Comparison of ENCODE assay signal across 29 mouse cellular contexts in the genomic region with DNA sequence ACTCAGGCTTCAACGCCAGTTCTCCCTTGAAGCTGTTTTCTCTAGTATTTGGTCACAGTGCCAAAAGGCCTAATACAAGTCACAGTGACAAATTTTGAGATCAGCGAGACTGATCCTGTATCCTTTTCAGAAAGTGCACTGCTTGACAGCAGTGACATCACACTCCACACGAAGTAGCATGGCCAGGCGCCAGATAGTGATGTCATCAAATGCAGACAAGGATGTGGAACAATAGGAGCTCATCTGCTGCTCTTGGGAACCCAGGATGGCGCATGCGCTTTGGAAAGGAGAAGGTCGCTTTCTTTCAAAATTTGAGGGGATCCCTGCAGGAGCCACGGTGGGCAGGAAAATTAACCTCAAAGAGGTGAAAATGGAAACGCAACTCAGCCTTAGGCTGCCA. TPM values are rescaled to one million over a fixed set of nuclear protein-coding genes. Genes with fewer than 3 reads are reported as not detected.
A peak's percentile ranks its signal among the peaks of the same experiment; 100 is the strongest.
DNase-seq lines count a peak whose midpoint lies in the region; TF ChIP-seq lines count a peak whose summit lies in the region.
"Had no signal": no experiment of that assay in that cellular context is flagged by ENCODE, and none has a peak within 500 bp of the region (broad histone marks: within the 10 kb centered on the region; RNA-seq: fewer than 3 reads in every experiment).

No protein-coding gene starts in this region.

- dilution Hi-C loops in CH12.LX (cut with MboI; ENCODE audit: extremely low pct_ligation_motif_present, extremely low pct_unique_long_range_greater_than_20kb, low sequenced_read_pairs) = no loop called here

- no peaks in the 10 kb centered on the region for H3K9me3 ChIP-seq in CH12.LX (replicated peaks; ENCODE audit: low read length)
- no peaks in the 10 kb centered on the region for H3K9me3 ChIP-seq in ES-Bruce4 (replicated peaks; ENCODE audit: control insufficient read depth, insufficient read depth, low read length, poor library complexity, severe bottlenecking)
- H3K9me3 ChIP-seq: embryonic facial prominence, embryonic 13.5 days; forebrain, embryonic 10.5 days; heart, embryonic 13.5 days; limb, embryonic 12.5 days; megakaryocyte, embryonic 14.5 days; midbrain, embryonic 12.5 days; neural tube, embryonic 12.5 days; stomach, embryonic 15.5 days had no signal

- TF ChIP-seq CTCF in CH12.LX (conservative IDR thresholded peaks at IDR 0.05 in 1 of 2, IDR thresholded peaks at IDR 0.05 in 1 of 2; ENCODE audit: low read depth in 2 of 2, low read length in 2 of 2) (no peak), ES-Bruce4 (IDR thresholded peaks at IDR 0.05; ENCODE audit: low read depth, low read length) (no peak)

- no peaks in the 10 kb centered on the region for H3K36me3 ChIP-seq in CH12.LX (replicated peaks in 1 of 2; ENCODE audit: control insufficient read depth in 1 of 2, insufficient read depth in 1 of 2, low read length in 1 of 2)
- no peaks in the 10 kb centered on the region for H3K36me3 ChIP-seq in ES-Bruce4 (ENCODE audit: control insufficient read depth, insufficient read depth, low read length, poor library complexity, severe bottlenecking)
- H3K36me3 ChIP-seq: embryonic facial prominence, embryonic 13.5 days; forebrain, embryonic 10.5 days; heart, embryonic 13.5 days; limb, embryonic 12.5 days; midbrain, embryonic 12.5 days; neural tube, embryonic 12.5 days; stomach, embryonic 15.5 days had no signal

- TF ChIP-seq RAD21 in CH12.LX (IDR thresholded peaks at IDR 0.05; ENCODE audit: low read depth, low read length) = no peak

- TF ChIP-seq POLR2A in CH12.LX (IDR thresholded peaks at IDR 0.05; ENCODE audit: low read depth, low read length) (no peak), ES-Bruce4 (IDR thresholded peaks at IDR 0.05; ENCODE audit: insufficient read depth, low read length) (no peak)

- DNase-seq in heart, postnatal 4 days = peak; percentile 39
- DNase-seq in heart, adult 18-20 months = no peak
- DNase-seq in CH12.LX (ENCODE audit: extremely low read depth) = no peak
- DNase-seq in R1 (ENCODE audit: low read depth, low spot score) = peak; percentile 78
- DNase-seq in kidney, adult 9 months = no peak
- DNase-seq in embryo, embryonic 10.5 days (ENCODE audit: low spot score) = no peak
- no peak for DNase-seq in ovary, postnatal 36 days (ENCODE audit: low spot score)
- DNase-seq: adrenal gland, postnatal 25 days; cerebellum, adult 2 months; cerebellum, postnatal 36 days; forebrain, postnatal 0 days; heart, postnatal 10 days; kidney, adult 18-20 months; lung, postnatal 4 days; right cerebral cortex, postnatal 14 days; thymus, adult 2 months; thymus, postnatal 4 days had no signal

- H3K27me3 ChIP-seq in CH12.LX (replicated peaks) (no peaks in the 10 kb centered on the region), ES-Bruce4 (ENCODE audit: control insufficient read depth, insufficient read depth, low read length, poor library complexity, severe bottlenecking) (no peaks in the 10 kb centered on the region)
- H3K27me3 ChIP-seq: embryonic facial prominence, embryonic 13.5 days; heart, embryonic 13.5 days; limb, embryonic 12.5 days; megakaryocyte, embryonic 14.5 days; midbrain, embryonic 12.5 days; neural tube, embryonic 12.5 days; stomach, embryonic 15.5 days had no signal

- H3K27ac ChIP-seq in CH12.LX (ENCODE audit: insufficient read depth, low read depth) (no peak overlapping the region), ES-Bruce4 (ENCODE audit: insufficient read depth, low read length) (peak overlapping the region; percentile 17; the same call in 1 of the 2 replicates)
- H3K27ac ChIP-seq: embryonic facial prominence, embryonic 13.5 days; forebrain, embryonic 10.5 days; heart, embryonic 13.5 days; kidney, postnatal 0 days; limb, embryonic 12.5 days; midbrain, embryonic 12.5 days; neural tube, embryonic 12.5 days; stomach, embryonic 15.5 days had no signal

- H3K9ac ChIP-seq in CH12.LX (ENCODE audit: insufficient read depth, low read depth) (no peak overlapping the region), ES-Bruce4 (ENCODE audit: low read depth, poor library complexity, severe bottlenecking) (no peak overlapping the region; the same call in 1 of the 2 replicates)
- H3K9ac ChIP-seq: embryonic facial prominence, embryonic 13.5 days; forebrain, postnatal 0 days; heart, embryonic 13.5 days; limb, embryonic 12.5 days; midbrain, embryonic 12.5 days; neural tube, embryonic 12.5 days; stomach, embryonic 15.5 days had no signal

- TF ChIP-seq EP300 in CH12.LX (IDR thresholded peaks at IDR 0.05; ENCODE audit: low read length) (no peak), ES-Bruce4 (IDR thresholded peaks at IDR 0.05; ENCODE audit: insufficient read depth, low read depth, low read length) (no peak)

- H3K4me1 ChIP-seq in CH12.LX (ENCODE audit: control insufficient read depth in 1 of 2, insufficient read depth in 2 of 2) = peaks cover 15 to 20% of the 10 kb centered on the region in 2 experiments
- H3K4me1 ChIP-seq in ES-Bruce4 (ENCODE audit: control insufficient read depth, insufficient read depth, low read length) = peaks cover 3% of the 10 kb centered on the region
- H3K4me1 ChIP-seq: embryonic facial prominence, embryonic 13.5 days; forebrain, embryonic 10.5 days; heart, embryonic 13.5 days; limb, embryonic 12.5 days; midbrain, embryonic 12.5 days; neural tube, embryonic 12.5 days; stomach, embryonic 15.5 days had no signal

- H3K4me3 ChIP-seq in CH12.LX (replicated peaks in 1 of 3; ENCODE audit: low read depth in 2 of 3, low read length in 2 of 3, poor library complexity in 1 of 3) (no peak overlapping the region), ES-Bruce4 (ENCODE audit: low read depth, low read length) (peak overlapping the region; percentile 30; the same call in 1 of the 2 replicates)
- H3K4me3 ChIP-seq: embryonic facial prominence, embryonic 13.5 days; forebrain, embryonic 10.5 days; heart, embryonic 13.5 days; limb, embryonic 12.5 days; megakaryocyte, embryonic 14.5 days; midbrain, embryonic 12.5 days; myocyte; neural tube, embryonic 12.5 days; stomach, embryonic 15.5 days had no signal

- 0 out of 2 replicates have a peak overlapping the region, but pooled peaks have one; percentile 75 for H3K4me2 ChIP-seq in CH12.LX (ENCODE audit: insufficient read depth, low read depth, poor library complexity, severe bottlenecking)
- H3K4me2 ChIP-seq: embryonic facial prominence, embryonic 13.5 days; heart, embryonic 13.5 days; limb, embryonic 12.5 days; liver, embryonic 11.5 days; midbrain, embryonic 12.5 days; neural tube, embryonic 12.5 days; stomach, embryonic 15.5 days had no signal

- in situ Hi-C loops in CH12.LX (cut with MboI; ENCODE audit: low pct_ligation_motif_present, low pct_unique_long_range_greater_than_20kb, low sequenced_read_pairs) = no loop called here

- no peaks in the 10 kb centered on the region for H3K79me2 ChIP-seq in CH12.LX (replicated peaks; ENCODE audit: control insufficient read depth, extremely low read depth, insufficient read depth, poor library complexity, severe bottlenecking)

TF ChIP-seq in CH12.LX, 34 proteins besides CTCF, POLR2A, EP300 and RAD21:
- TF ChIP-seq CHD1 (IDR thresholded peaks at IDR 0.05; ENCODE audit: low read depth, low read length) (no peak), NELFE (IDR thresholded peaks at IDR 0.05; ENCODE audit: low read depth, low read length) (no peak), ZMIZ1 (IDR thresholded peaks at IDR 0.05; ENCODE audit: low read depth, low read length) (no peak), KAT2A (IDR thresholded peaks at IDR 0.05; ENCODE audit: insufficient replicate concordance, low read length) (no peak), NRF1 (IDR thresholded peaks at IDR 0.05; ENCODE audit: low read depth, low read length) (no peak), PAX5 (IDR thresholded peaks at IDR 0.05; ENCODE audit: low read length) (no peak), USF2 (conservative IDR thresholded peaks at IDR 0.05; ENCODE audit: low read depth, low read length) (no peak), ETS1 (conservative IDR thresholded peaks at IDR 0.05; ENCODE audit: low read depth, low read length) (no peak), ELF1 (IDR thresholded peaks at IDR 0.05; ENCODE audit: low read depth, low read length) (no peak), MXI1 (IDR thresholded peaks at IDR 0.05; ENCODE audit: low read depth, low read length) (no peak), E2F4 (IDR thresholded peaks at IDR 0.05; ENCODE audit: insufficient replicate concordance, low read depth, low read length) (no peak), MEF2A (IDR thresholded peaks at IDR 0.05; ENCODE audit: borderline replicate concordance, low read depth, low read length) (no peak), ZC3H11A (IDR thresholded peaks at IDR 0.05; ENCODE audit: low read depth, low read length) (no peak), TBP (conservative IDR thresholded peaks at IDR 0.05; ENCODE audit: low read depth, low read length) (no peak), USF1 (IDR thresholded peaks at IDR 0.05; ENCODE audit: low read depth, low read length) (no peak), CHD2 (IDR thresholded peaks at IDR 0.05; ENCODE audit: low read length) (no peak), SIN3A (IDR thresholded peaks at IDR 0.05; ENCODE audit: low read length) (no peak)

RNA-seq across cellular contexts. Expression of gene Zmiz2, which starts 16.1 kb away (rescaled TPM):
- 10 to 100 TPM; 46.8 to 49.1 TPM for total RNA-seq in heart, postnatal 4 days (2021)
- total RNA-seq in heart, adult 18-20 months (2021) = 10 to 100 TPM; 33.8 to 37.0 TPM
- total RNA-seq in CH12.LX (2012; rRNA removed) (33.1 and 46.3 TPM in 2 replicates), CH12.LX (2014; rRNA removed) (8.5 and 10.6 TPM in 2 replicates)
- polyA plus RNA-seq in CH12.LX (2012; ENCODE audit: insufficient read length, low read depth) (197 and 238 TPM in 2 replicates), ES-Bruce4 (2011; ENCODE audit: insufficient read depth, insufficient read length, low read depth, missing spikeins) (51.5 and 59.4 TPM in 2 replicates)

RNA-seq across cellular contexts. Expression of gene Ppia, which starts 42.5 kb away (rescaled TPM):
- 1,000 to 10,000 TPM; 1,521 to 1,568 TPM for total RNA-seq in heart, postnatal 4 days (2021)
- total RNA-seq in heart, adult 18-20 months (2021) = 100 to 1,000 TPM; 304 to 366 TPM
- total RNA-seq in CH12.LX (2012; rRNA removed) (8,867 and 10,240 TPM in 2 replicates), CH12.LX (2014; rRNA removed) (9,428 and 9,904 TPM in 2 replicates)
- polyA plus RNA-seq in CH12.LX (2012; ENCODE audit: insufficient read length, low read depth) (5,045 and 5,764 TPM in 2 replicates), ES-Bruce4 (2011; ENCODE audit: insufficient read depth, insufficient read length, low read depth, missing spikeins) (2,132 and 2,301 TPM in 2 replicates)

Comparison
In these comparisons a context has a peak if more than half of its experiments do, and no peak if none do; other contexts are left out.
1. DNase-seq: peak in heart, postnatal 4 days (single experiment) and R1 (single experiment); none in heart, adult 18-20 months (0 of 2), CH12.LX (single experiment), kidney, adult 9 months (single experiment), embryo, embryonic 10.5 days (single experiment) and ovary, postnatal 36 days (single experiment).
2. RNA of gene Ppia, which starts 42.5 kb away (total RNA-seq): 8,867 to 10,240 TPM in CH12.LX; 1,521 to 1,568 TPM in heart, postnatal 4 days and 304 to 366 TPM in heart, adult 18-20 months; every median in the first group is over 4 times any median in the second.